Mouse (Mus musculus): ENCODE measurements around the gene Scgb1b20.
"Not testable (repeated sequence)": the region's sequence is repeated elsewhere in the genome, so short reads cannot be mapped to it uniquely, and the experiment has no call there.

The Scgb1b20 gene

DNA sequence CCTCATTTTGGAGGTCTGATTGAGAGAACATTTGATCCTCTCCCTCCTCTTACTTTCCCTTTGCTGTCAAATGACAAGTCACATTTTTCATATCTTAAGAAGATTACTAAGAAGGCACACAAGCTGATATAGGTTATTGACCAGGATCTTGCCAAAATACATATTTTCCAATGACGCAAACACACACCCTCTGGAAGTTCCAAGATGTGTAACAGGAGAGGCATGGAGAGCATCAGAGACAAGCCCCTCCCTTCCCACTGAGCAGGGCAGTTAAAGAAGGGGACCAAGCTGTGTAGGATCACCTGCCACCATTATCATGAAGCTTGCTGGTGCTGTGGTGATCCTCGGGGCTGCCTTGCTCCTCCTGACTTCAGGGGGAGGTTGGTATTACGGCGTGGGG is at the start of gene Scgb1b20:
Gene Scgb1b20, plus strand, starts transcription at position 301 of the 400 bp plus-strand sequence.
- not testable (repeated sequence) for DNase-seq (ENCODE audit: low spot score in 2 of 2)

DNA sequence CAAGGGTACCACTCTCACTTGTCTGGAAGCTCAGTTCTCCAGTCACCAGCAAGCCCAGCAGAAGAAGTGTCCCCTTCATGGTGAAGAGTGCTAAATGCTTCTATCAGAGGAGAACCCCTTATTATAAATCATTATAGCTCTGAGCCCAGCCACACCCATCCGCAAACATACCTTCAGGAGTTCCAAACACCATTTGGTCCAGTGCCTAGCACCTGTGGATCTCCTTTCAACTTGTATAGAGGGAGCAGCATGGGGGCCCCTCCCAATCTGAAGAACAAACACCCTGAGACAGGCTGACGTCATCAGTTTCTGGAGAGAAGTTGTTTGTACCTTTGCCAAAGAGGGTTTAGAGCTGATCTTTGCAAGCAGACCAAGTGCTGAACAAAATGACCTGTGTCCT is 6.8 kb upstream of the Scgb1b20 start, which contains the start of gene Scgb2b20:
Gene Scgb2b20, minus strand, starts transcription at position 101 of the 400 bp plus-strand sequence.
- not testable (repeated sequence) for DNase-seq (ENCODE audit: low spot score in 2 of 2)

DNA sequence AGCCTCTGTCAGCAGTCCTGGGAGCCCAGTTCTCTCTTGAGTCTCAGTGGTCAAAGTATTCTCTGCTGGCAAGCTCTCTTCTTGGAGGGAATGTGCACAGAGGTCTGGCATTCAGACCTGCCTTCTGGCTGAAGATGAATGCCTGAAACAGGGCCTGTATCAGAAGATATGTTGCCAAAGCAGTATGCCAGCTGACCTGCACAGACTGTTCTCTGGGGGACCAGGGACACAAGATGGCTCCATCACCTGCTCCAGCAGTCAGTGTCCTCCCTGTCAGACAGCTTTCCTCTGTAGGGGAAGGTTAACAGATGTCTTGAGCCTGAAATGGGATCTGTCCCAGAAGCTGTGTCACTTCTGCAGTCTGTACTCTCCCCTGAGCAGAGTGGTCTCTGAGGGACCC is 26.7 kb downstream of the Scgb1b20 start:
- DNase-seq (ENCODE audit: low spot score in 2 of 2): not testable (repeated sequence)

DNA sequence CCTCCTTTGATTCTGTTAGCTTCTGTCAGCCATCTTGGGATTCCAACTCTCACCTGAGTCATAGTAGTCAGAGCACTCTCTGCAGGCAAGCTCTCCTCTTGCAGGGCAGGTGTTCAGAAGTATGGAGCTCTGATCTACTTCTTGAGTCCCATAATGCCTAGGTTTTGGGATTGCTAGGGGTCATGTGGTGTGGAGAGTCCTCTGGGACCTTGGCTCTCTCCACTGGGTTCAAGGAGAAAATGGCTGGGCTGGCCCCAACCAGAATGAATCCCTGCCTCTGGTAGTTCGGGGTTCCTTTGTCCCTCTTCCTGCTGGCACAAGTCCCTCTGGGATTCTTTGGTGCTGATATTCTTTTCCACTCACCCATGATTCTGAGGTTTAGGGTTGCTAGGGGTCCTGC is 28.6 kb downstream of the Scgb1b20 start:
- no peak for DNase-seq (ENCODE audit: low spot score in 2 of 2)

DNA sequence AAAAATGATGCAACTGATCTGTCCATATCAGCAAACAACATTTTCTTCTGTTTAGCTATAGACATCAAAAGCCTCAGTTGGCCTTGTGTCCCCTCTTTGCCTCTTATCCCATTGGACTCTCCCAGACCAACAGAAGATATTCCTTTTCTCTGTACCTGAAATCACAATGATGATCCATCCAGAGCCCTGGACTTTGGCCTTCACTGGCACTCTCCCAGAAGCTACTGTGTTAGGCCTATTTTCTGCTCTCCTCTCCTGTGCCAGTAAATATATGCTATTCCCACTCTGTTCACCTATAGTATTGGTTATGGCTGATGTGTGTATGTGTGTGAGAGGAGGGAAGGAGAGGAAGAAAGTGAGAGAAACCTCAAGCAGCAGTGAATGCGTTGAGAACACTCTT is 36.6 kb downstream of the Scgb1b20 start:
- DNase-seq (ENCODE audit: low spot score in 2 of 2): not testable (repeated sequence)

Data from natural killer cell, adult 2 months (primary cell).